Mouse (Mus musculus) CH12.LX (cell line): Measurements from ENCODE around the gene Dnm2.

Source experiments
- CHD2 ChIP-seq: IDR thresholded peaks from 2 replicates; pipeline ENCODE4 v1.6.1; 2011; ENCODE audit warnings: low read length, improper control_type of control experiment
- CTCF ChIP-seq, 2 experiments: IDR thresholded peaks in 1 of 2; conservative IDR thresholded peaks in 1 of 2; 2 replicates each; pipeline ENCODE4 v1.5.1; 2011 to 2012; ENCODE audit warnings: low read depth in 2 of 2, low read length in 2 of 2, improper control_type of control experiment in 1 of 2, inconsistent platforms in 1 of 2, mild to moderate bottlenecking in 1 of 2, moderate library complexity in 1 of 2
- ELF1 ChIP-seq: IDR thresholded peaks from 2 replicates; pipeline ENCODE4 v1.6.1; 2014; ENCODE audit warnings: low read depth, mild to moderate bottlenecking, inconsistent platforms, low read length, improper control_type of control experiment
- EP300 ChIP-seq: IDR thresholded peaks from 2 replicates; pipeline ENCODE4 v1.6.1; 2011; ENCODE audit warnings: low read length, improper control_type of control experiment
- ETS1 ChIP-seq: conservative IDR thresholded peaks from 2 replicates; pipeline ENCODE4 v1.6.1; 2012; ENCODE audit warnings: low read depth, mild to moderate bottlenecking, inconsistent platforms, low read length, improper control_type of control experiment, moderate library complexity
- KAT2A ChIP-seq: IDR thresholded peaks from 2 replicates; pipeline ENCODE4 v1.6.1; 2012; ENCODE audit warnings: low read length, improper control_type of control experiment, inconsistent platforms; ENCODE audit not compliant: insufficient replicate concordance
- MXI1 ChIP-seq: IDR thresholded peaks from 2 replicates; pipeline ENCODE4 v1.6.1; 2011; ENCODE audit warnings: mild to moderate bottlenecking, low read depth, low read length, improper control_type of control experiment
- POLR2A ChIP-seq: IDR thresholded peaks from 2 replicates; pipeline ENCODE4 v1.6.1; 2011; ENCODE audit warnings: low read depth, mild to moderate bottlenecking, improper control_type of control experiment, low read length
- POLR2AphosphoS2 ChIP-seq: IDR thresholded peaks from 2 replicates; pipeline ENCODE4 v1.6.1; 2011; ENCODE audit warnings: low read depth, low read length, improper control_type of control experiment
- TCF12 ChIP-seq: IDR thresholded peaks from 2 replicates; pipeline ENCODE4 v1.6.1; 2014; ENCODE audit warnings: low read depth, mild to moderate bottlenecking, inconsistent platforms, low read length, improper control_type of control experiment
- UBTF ChIP-seq: IDR thresholded peaks from 2 replicates; pipeline ENCODE4 v1.6.1; 2012; ENCODE audit warnings: low read depth, mild to moderate bottlenecking, inconsistent platforms, low read length, improper control_type of control experiment, moderate library complexity
- USF1 ChIP-seq: IDR thresholded peaks from 2 replicates; pipeline ENCODE4 v1.6.1; 2014; ENCODE audit warnings: low read depth, mild to moderate bottlenecking, inconsistent platforms, low read length, improper control_type of control experiment
- ZKSCAN1 ChIP-seq: IDR thresholded peaks from 2 replicates; pipeline ENCODE4 v1.6.1; 2012; ENCODE audit warnings: low read depth, inconsistent platforms, low read length, improper control_type of control experiment, borderline replicate concordance

GRCm38 (mm10) chr9:21546789-21547074 is 122.0 kb downstream of the Dnm2 start, which contains the start of gene Carm1:
- TF ChIP-seq CHD2 (no peak), USF1 (no peak), ETS1 (no peak), EP300 (no peak), POLR2A (no peak), TCF12 (no peak; the same call in 1 of the 2 replicates), ZKSCAN1 (no peak), CTCF (conservative IDR thresholded peaks at IDR 0.05 in 1 of 2, IDR thresholded peaks at IDR 0.05 in 1 of 2; ENCODE audit: low read depth in 2 of 2, low read length in 2 of 2) (peak in 1 of 2 experiments; percentile 90; a peak in 1 of 4 replicates), UBTF (no peak; the same call in 1 of the 2 replicates), MXI1 (no peak), KAT2A (no peak), POLR2AphosphoS2 (no peak), ELF1 (no peak)
